9 mouse cellular contexts compared by ENCODE assay signal in the genomic region with DNA sequence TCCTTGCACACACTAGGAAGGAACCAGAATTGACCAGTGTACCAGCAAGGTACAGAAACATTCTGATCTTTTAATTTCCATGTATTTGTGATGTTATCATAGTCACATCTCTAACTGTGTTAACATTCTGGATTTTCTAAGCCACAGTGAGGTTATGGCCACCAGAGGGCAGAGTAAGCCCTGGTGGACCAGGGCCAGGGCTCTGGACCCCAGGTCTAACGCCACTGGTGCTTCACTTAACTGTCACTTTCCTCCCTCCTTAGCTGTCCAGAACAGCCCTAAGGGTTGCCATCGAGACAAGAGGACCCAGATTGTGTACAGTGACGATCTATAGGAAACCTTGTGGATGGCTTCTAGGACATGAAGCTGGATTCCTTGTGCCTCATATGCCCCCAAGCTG. TPM values are rescaled to one million over a fixed set of nuclear protein-coding genes. Genes with fewer than 3 reads are reported as not detected.
A peak's percentile ranks its signal among the peaks of the same experiment; 100 is the strongest.
DNase-seq lines count a peak whose midpoint lies in the region; ATAC-seq and TF ChIP-seq lines count a peak whose summit lies in the region.
"Had no signal": no experiment of that assay in that cellular context is flagged by ENCODE, and none has a peak within 500 bp of the region (broad histone marks: within the 10 kb centered on the region; RNA-seq: fewer than 3 reads in every experiment).

No protein-coding gene starts in this region.

- no peak overlapping the region for H3K9ac ChIP-seq in liver, embryonic 11.5 days (ENCODE audit: low read depth, low read length)
- H3K9ac ChIP-seq: neural tube, embryonic 13.5 days had no signal

- peaks cover 5% of the 10 kb centered on the region; the same call in 1 of the 2 replicates for H3K4me1 ChIP-seq in liver, embryonic 11.5 days (replicated peaks; ENCODE audit: control insufficient read depth, insufficient read depth, low read length)
- H3K4me1 ChIP-seq in lung, adult 2 months (ENCODE audit: control insufficient read depth, insufficient read depth, low read length), result no peaks in the 10 kb centered on the region

- ATAC-seq in CD4-positive, CD25-positive, alpha-beta regulatory T cell, adult 4 months, result no peak
- ATAC-seq in liver, embryonic 11.5 days (replicated peaks; ENCODE audit: low FRiP score), result no peak
- peak; percentile 45 to 61; a peak in 1 of 4 replicates for ATAC-seq in hematopoietic stem cell, adult 5-6 weeks (replicated peaks in 1 of 2; ENCODE audit: insufficient read depth in 1 of 2, low FRiP score in 2 of 2, low TSS enrichment in 1 of 2, low read depth in 1 of 2, poor library complexity in 2 of 2, severe bottlenecking in 2 of 2)

- H3K36me3 ChIP-seq in liver, embryonic 11.5 days (ENCODE audit: control insufficient read depth, insufficient read depth, low read length), result peaks cover 27% of the 10 kb centered on the region

- H3K4me3 ChIP-seq in liver, embryonic 11.5 days (ENCODE audit: low read depth, low read length), result no peak overlapping the region
- no peak overlapping the region for H3K4me3 ChIP-seq in lung, adult 2 months (replicated peaks; ENCODE audit: extremely low read depth, low read depth, low read length)
- H3K4me3 ChIP-seq: neural tube, embryonic 13.5 days had no signal

- H3K4me2 ChIP-seq in liver, embryonic 11.5 days, result no peak overlapping the region
- H3K4me2 ChIP-seq: neural tube, embryonic 13.5 days had no signal

- H3K9me3 ChIP-seq in liver, embryonic 11.5 days (ENCODE audit: control insufficient read depth, low read length), result no peaks in the 10 kb centered on the region
- H3K9me3 ChIP-seq: neural tube, embryonic 13.5 days had no signal

- no peak for TF ChIP-seq POLR2A in lung, adult 2 months (IDR thresholded peaks at IDR 0.05; ENCODE audit: borderline replicate concordance, extremely low read depth, low read depth, low read length)

- WGBS in liver, embryonic 11.5 days, result 50% methylated on average over 3 of the region's 3 CpGs
- 37% methylated on average over 3 of the region's 3 CpGs for WGBS in lung, adult 2 months

- TF ChIP-seq CTCF in lung, adult 2 months (IDR thresholded peaks at IDR 0.05; ENCODE audit: insufficient read depth, low read length), result peak; percentile 81

- peak; percentile 73 for DNase-seq in CD4-positive, CD25-positive, alpha-beta regulatory T cell, adult 2 months (ENCODE audit: low read depth, low spot score)
- peak; percentile 50 for DNase-seq in liver
- no peak for DNase-seq in liver, embryonic 11.5 days (ENCODE audit: low spot score)
- peak; percentile 42 for DNase-seq in brain, adult 2 months (ENCODE audit: low read depth, low spot score)
- peak; percentile 49 for DNase-seq in lung, adult 2 months
- peak; percentile 38 to 48 for DNase-seq in spleen, postnatal 36 days (ENCODE audit: low spot score in 2 of 2)

- no peaks in the 10 kb centered on the region for H3K27me3 ChIP-seq in liver, embryonic 11.5 days (replicated peaks; ENCODE audit: control insufficient read depth, insufficient read depth, low read length)
- H3K27me3 ChIP-seq: neural tube, embryonic 13.5 days had no signal

- H3K27ac ChIP-seq in liver, embryonic 11.5 days (ENCODE audit: low read depth, low read length), result no peak overlapping the region
- H3K27ac ChIP-seq: neural tube, embryonic 13.5 days had no signal

RNA-seq across cellular contexts. Expression of a gene that starts 5.6 kb away (rescaled TPM):
- 10 to 100 TPM; 33.2 to 44.8 TPM for polyA plus RNA-seq in CD4-positive, CD25-positive, alpha-beta regulatory T cell, adult 4 months (2017; shearing (Covaris generic))
- 108 and 114 TPM in 2 replicates for polyA plus RNA-seq in liver, embryonic 11.5 days (2014; fragmentation: Nextera tagmentation; extraction: Ambion mirVana)
- 40.6 and 41.3 TPM in 2 replicates for total RNA-seq in hematopoietic stem cell, adult 5-6 weeks (2017)
- polyA plus RNA-seq in lung, adult 2 months (2012; rRNA removed), result 22.4 and 23.2 TPM in 2 replicates

RNA-seq across cellular contexts. Expression of a gene that starts 5.8 kb away (rescaled TPM):
- polyA plus RNA-seq in CD4-positive, CD25-positive, alpha-beta regulatory T cell, adult 4 months (2017; shearing (Covaris generic)), result 10 to 100 TPM; 26.8 to 44.1 TPM
- polyA plus RNA-seq in liver, embryonic 11.5 days (2014; fragmentation: Nextera tagmentation; extraction: Ambion mirVana), result 43.7 and 44.8 TPM in 2 replicates
- total RNA-seq in hematopoietic stem cell, adult 5-6 weeks (2017), result 44.0 and 55.5 TPM in 2 replicates
- 77.8 and 94.8 TPM in 2 replicates for polyA plus RNA-seq in lung, adult 2 months (2012; rRNA removed)

RNA-seq across cellular contexts. Expression of a gene that starts 6.5 kb away (rescaled TPM):
- polyA plus RNA-seq in CD4-positive, CD25-positive, alpha-beta regulatory T cell, adult 4 months (2017; shearing (Covaris generic)), result under 1 TPM; 0.27 to 0.61 TPM
- 67.6 and 74.9 TPM in 2 replicates for polyA plus RNA-seq in liver, embryonic 11.5 days (2014; fragmentation: Nextera tagmentation; extraction: Ambion mirVana)
- total RNA-seq in hematopoietic stem cell, adult 5-6 weeks (2017), result not detected in 2 replicates
- 20.8 and 23.8 TPM in 2 replicates for polyA plus RNA-seq in lung, adult 2 months (2012; rRNA removed)

RNA-seq across cellular contexts. Expression of a gene that starts 19.0 kb away (rescaled TPM):
- 10 to 100 TPM; 28.8 to 33.4 TPM for polyA plus RNA-seq in CD4-positive, CD25-positive, alpha-beta regulatory T cell, adult 4 months (2017; shearing (Covaris generic))
- 55.4 and 56.3 TPM in 2 replicates for polyA plus RNA-seq in liver, embryonic 11.5 days (2014; fragmentation: Nextera tagmentation; extraction: Ambion mirVana)
- 16.4 and 18.6 TPM in 2 replicates for total RNA-seq in hematopoietic stem cell, adult 5-6 weeks (2017)
- 45.6 and 58.1 TPM in 2 replicates for polyA plus RNA-seq in lung, adult 2 months (2012; rRNA removed)

RNA-seq across cellular contexts. Expression of a gene that starts 19.1 kb away (rescaled TPM):
- polyA plus RNA-seq in CD4-positive, CD25-positive, alpha-beta regulatory T cell, adult 4 months (2017; shearing (Covaris generic)), result 10 to 100 TPM; 24.4 to 46.0 TPM
- 25.1 and 27.1 TPM in 2 replicates for polyA plus RNA-seq in liver, embryonic 11.5 days (2014; fragmentation: Nextera tagmentation; extraction: Ambion mirVana)
- 26.7 and 35.4 TPM in 2 replicates for total RNA-seq in hematopoietic stem cell, adult 5-6 weeks (2017)
- polyA plus RNA-seq in lung, adult 2 months (2012; rRNA removed), result 45.1 and 46.0 TPM in 2 replicates

Comparison
In these comparisons a context has a peak if more than half of its experiments do, and no peak if none do; other contexts are left out.
1. ATAC-seq: peak in hematopoietic stem cell, adult 5-6 weeks (2 of 2); none in CD4-positive, CD25-positive, alpha-beta regulatory T cell, adult 4 months (single experiment) and liver, embryonic 11.5 days (single experiment).
2. RNA of a gene that starts 6.5 kb away (polyA plus RNA-seq): 67.6 to 74.9 TPM in liver, embryonic 11.5 days and 20.8 to 23.8 TPM in lung, adult 2 months; 0.27 to 0.61 TPM in CD4-positive, CD25-positive, alpha-beta regulatory T cell, adult 4 months; every median in the first group is over 10 times any median in the second.